Mouse (Mus musculus): ENCODE results near the gene Gm20604. TPM values are rescaled to one million over a fixed set of nuclear protein-coding genes. Genes with fewer than 3 reads are reported as not detected.

The Gm20604 gene
- polyA plus RNA-seq, 1 experiment from 2014 or later: 26.6 TPM

GRCm38 (mm10) chr12:102756304-102756703, 2.2 kb downstream of the Gm20604 start:
- WGBS: 73% methylated on average over 7 of the region's 7 CpGs
- Histone ChIP-seq H3K36me3 (ENCODE audit: control insufficient read depth, insufficient read depth, low read length) (no peaks in the 10 kb centered on the region; the same call in 1 of the 2 replicates), H3K27ac (ENCODE audit: low read length) (no peak overlapping the region), H3K9ac (replicated peaks; ENCODE audit: low read depth, low read length) (no peak overlapping the region), H3K9me3 (ENCODE audit: control insufficient read depth, low read depth, low read length) (no peaks in the 10 kb centered on the region), H3K27me3 (ENCODE audit: control insufficient read depth, insufficient read depth, low read length) (no peaks in the 10 kb centered on the region), H3K4me3 (ENCODE audit: low read depth, low read length) (peak overlapping the region; percentile 92), H3K4me2 (replicated peaks; ENCODE audit: low read depth, low read length) (peak overlapping the region; percentile 56), H3K4me1 (ENCODE audit: control insufficient read depth, insufficient read depth, low read length) (peaks cover 15% of the 10 kb centered on the region)
- ATAC-seq (ENCODE audit: insufficient number of reproducible peaks, insufficient read depth, low FRiP score, low read depth): no peak

GRCm38 (mm10) chr12:102748256-102748655, 10.2 kb downstream of the Gm20604 start:
- Histone ChIP-seq H3K4me2 (replicated peaks; ENCODE audit: low read depth, low read length) (no peak overlapping the region), H3K27me3 (ENCODE audit: control insufficient read depth, insufficient read depth, low read length) (no peaks in the 10 kb centered on the region), H3K27ac (ENCODE audit: low read length) (no peak overlapping the region), H3K9ac (replicated peaks; ENCODE audit: low read depth, low read length) (no peak overlapping the region), H3K4me3 (ENCODE audit: low read depth, low read length) (no peak overlapping the region), H3K4me1 (ENCODE audit: control insufficient read depth, insufficient read depth, low read length) (peaks cover 9% of the 10 kb centered on the region), H3K36me3 (ENCODE audit: control insufficient read depth, insufficient read depth, low read length) (no peaks in the 10 kb centered on the region), H3K9me3 (ENCODE audit: control insufficient read depth, low read depth, low read length) (no peaks in the 10 kb centered on the region)
- WGBS: 86% methylated on average over 3 of the region's 3 CpGs
- no peak for ATAC-seq (ENCODE audit: insufficient number of reproducible peaks, insufficient read depth, low FRiP score, low read depth)

- Histone ChIP-seq H3K4me3 (ENCODE audit: low read depth, low read length) (no peak overlapping the region), H3K27me3 (ENCODE audit: control insufficient read depth, insufficient read depth, low read length) (no peaks in the 10 kb centered on the region), H3K36me3 (ENCODE audit: control insufficient read depth, insufficient read depth, low read length) (no peaks in the 10 kb centered on the region), H3K27ac (ENCODE audit: low read length) (no peak overlapping the region), H3K9me3 (ENCODE audit: control insufficient read depth, low read depth, low read length) (no peaks in the 10 kb centered on the region), H3K4me2 (replicated peaks; ENCODE audit: low read depth, low read length) (peak overlapping the region; percentile 84; the same call in 1 of the 2 replicates), H3K4me1 (ENCODE audit: control insufficient read depth, insufficient read depth, low read length) (peaks cover 15% of the 10 kb centered on the region), H3K9ac (replicated peaks; ENCODE audit: low read depth, low read length) (0 out of 2 replicates have a peak overlapping the region, but pooled peaks have one; percentile 6)
- no peak for ATAC-seq (ENCODE audit: insufficient number of reproducible peaks, insufficient read depth, low FRiP score, low read depth)
- WGBS: 59% methylated on average over 6 of the region's 6 CpGs
Observed at GRCm38 (mm10) chr12:102744839-102745238, 13.6 kb downstream of the Gm20604 start.

GRCm38 (mm10) chr12:102743589-102744574, 14.6 kb downstream of the Gm20604 start, which contains the start of the genes Moap1 and Tmem251:
Gene Moap1, minus strand, starts transcription at chr12:102743661.
Gene Tmem251, plus strand, starts transcription at chr12:102743762.
- Histone ChIP-seq H3K4me2 (replicated peaks; ENCODE audit: low read depth, low read length) (peak within 1 kb of the TSS; percentile 84), H3K9me3 (ENCODE audit: control insufficient read depth, low read depth, low read length) (no peaks in the 10 kb centered on the region), H3K9ac (replicated peaks; ENCODE audit: low read depth, low read length) (peak within 1 kb of the TSS; percentile 67), H3K4me1 (ENCODE audit: control insufficient read depth, insufficient read depth, low read length) (peaks cover 15% of the 10 kb centered on the region), H3K4me3 (ENCODE audit: low read depth, low read length) (peak within 1 kb of the TSS; percentile 75), H3K36me3 (ENCODE audit: control insufficient read depth, insufficient read depth, low read length) (no peaks in the 10 kb centered on the region), H3K27me3 (ENCODE audit: control insufficient read depth, insufficient read depth, low read length) (no peaks in the 10 kb centered on the region), H3K27ac (ENCODE audit: low read length) (peak within 1 kb of the TSS; percentile 84)
- ATAC-seq (ENCODE audit: insufficient number of reproducible peaks, insufficient read depth, low FRiP score, low read depth): peak; percentile 97
- WGBS: under 1% methylated on average over 58 of the region's 63 CpGs

- H3K27me3 ChIP-seq (ENCODE audit: control insufficient read depth, insufficient read depth, low read length): no peaks in the 10 kb centered on the region
- H3K36me3 ChIP-seq (ENCODE audit: control insufficient read depth, insufficient read depth, low read length): no peaks in the 10 kb centered on the region
- H3K4me3 ChIP-seq (ENCODE audit: low read depth, low read length): peak overlapping the region; percentile 75
- WGBS: under 1% methylated on average over 33 of the region's 33 CpGs
- H3K4me2 ChIP-seq (replicated peaks; ENCODE audit: low read depth, low read length): peak overlapping the region; percentile 84
- peak overlapping the region; percentile 84 for H3K27ac ChIP-seq (ENCODE audit: low read length)
- H3K4me1 ChIP-seq (ENCODE audit: control insufficient read depth, insufficient read depth, low read length): peaks cover 15% of the 10 kb centered on the region
- peak; percentile 20 for ATAC-seq (ENCODE audit: insufficient number of reproducible peaks, insufficient read depth, low FRiP score, low read depth)
- peak overlapping the region; percentile 67 for H3K9ac ChIP-seq (replicated peaks; ENCODE audit: low read depth, low read length)
- H3K9me3 ChIP-seq (ENCODE audit: control insufficient read depth, low read depth, low read length): no peaks in the 10 kb centered on the region
Observed at GRCm38 (mm10) chr12:102743036-102743588, 15.4 kb downstream of the Gm20604 start.

- ATAC-seq (ENCODE audit: insufficient number of reproducible peaks, insufficient read depth, low FRiP score, low read depth): no peak
- Histone ChIP-seq H3K9ac (replicated peaks; ENCODE audit: low read depth, low read length) (no peak overlapping the region), H3K4me2 (replicated peaks; ENCODE audit: low read depth, low read length) (no peak overlapping the region)
Observed at GRCm38 (mm10) chr12:102742056-102742455, 16.4 kb downstream of the Gm20604 start.

GRCm38 (mm10) chr12:102740285-102740684, 18.2 kb downstream of the Gm20604 start:
- Histone ChIP-seq H3K4me1 (ENCODE audit: control insufficient read depth, insufficient read depth, low read length) (peaks cover 15% of the 10 kb centered on the region), H3K36me3 (ENCODE audit: control insufficient read depth, insufficient read depth, low read length) (no peaks in the 10 kb centered on the region), H3K9ac (replicated peaks; ENCODE audit: low read depth, low read length) (no peak overlapping the region), H3K27ac (ENCODE audit: low read length) (no peak overlapping the region), H3K27me3 (ENCODE audit: control insufficient read depth, insufficient read depth, low read length) (no peaks in the 10 kb centered on the region), H3K4me3 (ENCODE audit: low read depth, low read length) (no peak overlapping the region), H3K4me2 (replicated peaks; ENCODE audit: low read depth, low read length) (no peak overlapping the region), H3K9me3 (ENCODE audit: control insufficient read depth, low read depth, low read length) (no peaks in the 10 kb centered on the region)
- WGBS: 70% methylated on average over 3 of the region's 3 CpGs
- no peak for ATAC-seq (ENCODE audit: insufficient number of reproducible peaks, insufficient read depth, low FRiP score, low read depth)

More at GRCm38 (mm10) chr12:102742056-102742455, 16.4 kb downstream of the Gm20604 start:
- Histone ChIP-seq H3K4me1 (ENCODE audit: control insufficient read depth, insufficient read depth, low read length) (peaks cover 15% of the 10 kb centered on the region), H3K4me3 (ENCODE audit: low read depth, low read length) (no peak overlapping the region), H3K27ac (ENCODE audit: low read length) (no peak overlapping the region), H3K27me3 (ENCODE audit: control insufficient read depth, insufficient read depth, low read length) (no peaks in the 10 kb centered on the region), H3K9me3 (ENCODE audit: control insufficient read depth, low read depth, low read length) (no peaks in the 10 kb centered on the region), H3K36me3 (ENCODE audit: control insufficient read depth, insufficient read depth, low read length) (no peaks in the 10 kb centered on the region)
- 72% methylated on average over 7 of the region's 7 CpGs for WGBS

- Histone ChIP-seq H3K36me3 (ENCODE audit: control insufficient read depth, insufficient read depth, low read length) (no peaks in the 10 kb centered on the region), H3K27ac (ENCODE audit: low read length) (no peak overlapping the region), H3K9me3 (ENCODE audit: control insufficient read depth, low read depth, low read length) (no peaks in the 10 kb centered on the region), H3K9ac (replicated peaks; ENCODE audit: low read depth, low read length) (no peak overlapping the region), H3K27me3 (ENCODE audit: control insufficient read depth, insufficient read depth, low read length) (no peaks in the 10 kb centered on the region), H3K4me2 (replicated peaks; ENCODE audit: low read depth, low read length) (no peak overlapping the region), H3K4me3 (ENCODE audit: low read depth, low read length) (no peak overlapping the region), H3K4me1 (ENCODE audit: control insufficient read depth, insufficient read depth, low read length) (peaks cover 6% of the 10 kb centered on the region; the same call in 1 of the 2 replicates)
- ATAC-seq (ENCODE audit: insufficient number of reproducible peaks, insufficient read depth, low FRiP score, low read depth): no peak
- WGBS: 65% methylated on average over 5 of the region's 5 CpGs
Observed at GRCm38 (mm10) chr12:102739096-102739495, 19.4 kb downstream of the Gm20604 start.
